ENCODE assay signal across 8 mouse cellular contexts in genomic region chr2:181675454-181675853, GRCm38 (mm10). TPM values are rescaled to one million over a fixed set of nuclear protein-coding genes. Genes with fewer than 3 reads are reported as not detected.
DNase-seq lines count a peak whose midpoint lies in the region; ATAC-seq and TF ChIP-seq lines count a peak whose summit lies in the region.

No protein-coding gene starts in this region.

- no peaks in the 10 kb centered on the region for H3K36me3 ChIP-seq in embryonic facial prominence, embryonic 14.5 days (ENCODE audit: control insufficient read depth, insufficient read depth, low read length)
- no peaks in the 10 kb centered on the region for H3K36me3 ChIP-seq in heart, embryonic 15.5 days
- H3K36me3 ChIP-seq in kidney, postnatal 0 days (ENCODE audit: insufficient read depth, low read length): no peaks in the 10 kb centered on the region

- H3K27ac ChIP-seq in embryonic facial prominence, embryonic 14.5 days (replicated peaks; ENCODE audit: low read depth, low read length): no peak overlapping the region
- peak overlapping the region; percentile 76 for H3K27ac ChIP-seq in heart, embryonic 15.5 days
- peak overlapping the region; percentile 72 for H3K27ac ChIP-seq in kidney, postnatal 0 days

- no peaks in the 10 kb centered on the region for H3K9me3 ChIP-seq in embryonic facial prominence, embryonic 14.5 days (ENCODE audit: control insufficient read depth, low read length)
- H3K9me3 ChIP-seq in heart, embryonic 15.5 days (replicated peaks): no peaks in the 10 kb centered on the region
- no peaks in the 10 kb centered on the region for H3K9me3 ChIP-seq in kidney, postnatal 0 days (replicated peaks; ENCODE audit: low read length)

- WGBS in embryonic facial prominence, embryonic 14.5 days: 7% methylated on average over 14 of the region's 14 CpGs
- 2% methylated on average over 14 of the region's 14 CpGs for WGBS in heart, embryonic 15.5 days
- 3% methylated on average over 14 of the region's 14 CpGs for WGBS in kidney, postnatal 0 days

- peak overlapping the region; percentile 39 for H3K4me2 ChIP-seq in embryonic facial prominence, embryonic 14.5 days (ENCODE audit: low read depth, low read length)
- peak overlapping the region; percentile 53 for H3K4me2 ChIP-seq in heart, embryonic 15.5 days
- H3K4me2 ChIP-seq in kidney, postnatal 0 days (ENCODE audit: low read length): peak overlapping the region; percentile 45

- no peak overlapping the region; the same call in 1 of the 2 replicates for H3K4me3 ChIP-seq in embryonic facial prominence, embryonic 14.5 days (ENCODE audit: low read depth, low read length)
- H3K4me3 ChIP-seq in heart, embryonic 15.5 days: peak overlapping the region; percentile 16
- 0 out of 2 replicates have a peak overlapping the region, but pooled peaks have one; percentile 0 for H3K4me3 ChIP-seq in kidney, postnatal 0 days (replicated peaks; ENCODE audit: low read depth, low read length)

- peaks cover 32% of the 10 kb centered on the region for H3K27me3 ChIP-seq in embryonic facial prominence, embryonic 14.5 days (replicated peaks; ENCODE audit: control insufficient read depth, insufficient read depth, low read length)
- H3K27me3 ChIP-seq in heart, embryonic 15.5 days: peaks cover 39% of the 10 kb centered on the region
- peaks cover 27% of the 10 kb centered on the region for H3K27me3 ChIP-seq in kidney, postnatal 0 days (ENCODE audit: insufficient read depth, low read length)

- ATAC-seq in embryonic facial prominence, embryonic 14.5 days (ENCODE audit: low read depth): no peak
- ATAC-seq in heart, embryonic 15.5 days (replicated peaks; ENCODE audit: insufficient number of reproducible peaks, insufficient read depth, low FRiP score, low read depth): peak; percentile 24; the same call in 1 of the 2 replicates
- ATAC-seq in kidney, postnatal 0 days (replicated peaks; ENCODE audit: low FRiP score, low read depth): peak; percentile 36

- peak; percentile 80 for DNase-seq in 3134 (ENCODE audit: extremely low read depth, insufficient read length, low spot score)
- peak; percentile 89 for DNase-seq in adrenal gland, adult 2 months
- peak; percentile 69 for DNase-seq in embryonic facial prominence, embryonic 14.5 days (ENCODE audit: low spot score)
- peak; percentile 82 for DNase-seq in kidney, postnatal 0 days (ENCODE audit: low spot score)
- DNase-seq in lung, postnatal 10 days: peak; percentile 89
- DNase-seq in retina, embryonic 14.5 days (ENCODE audit: low spot score): peak; percentile 68
- DNase-seq in thymus, postnatal 4 days: no peak

- H3K4me1 ChIP-seq in embryonic facial prominence, embryonic 14.5 days (ENCODE audit: control insufficient read depth, insufficient read depth, low read length): 0 out of 2 replicates have a peak, but pooled peaks cover 15% of the 10 kb centered on the region
- peaks cover 28% of the 10 kb centered on the region for H3K4me1 ChIP-seq in heart, embryonic 15.5 days (replicated peaks)
- peaks cover 18% of the 10 kb centered on the region for H3K4me1 ChIP-seq in kidney, postnatal 0 days (replicated peaks; ENCODE audit: insufficient read depth, low read length)

- H3K9ac ChIP-seq in embryonic facial prominence, embryonic 14.5 days (ENCODE audit: low read depth, low read length): peak overlapping the region; percentile 28; the same call in 1 of the 2 replicates
- H3K9ac ChIP-seq in heart, embryonic 15.5 days: 0 out of 2 replicates have a peak overlapping the region, but pooled peaks have one; percentile 34
- H3K9ac ChIP-seq in kidney, postnatal 0 days (ENCODE audit: low read depth, low read length): peak overlapping the region; percentile 41; the same call in 1 of the 2 replicates

- TF ChIP-seq CTCF in kidney, postnatal 0 days (IDR thresholded peaks at IDR 0.05; ENCODE audit: low read depth): 0 out of 2 replicates have a peak, but pooled peaks have one; percentile 21

RNA-seq across cellular contexts. Expression of gene Sox18, which starts 4.0 kb away (rescaled TPM):
- total RNA-seq in adrenal gland, adult 2 months (2021): 10 to 100 TPM; 20.3 to 34.7 TPM
- 164 and 223 TPM in 2 replicates for polyA plus RNA-seq in adrenal gland, adult 2 months (2012; rRNA removed)
- polyA plus RNA-seq in embryonic facial prominence, embryonic 14.5 days (2014; fragmentation: Nextera tagmentation; extraction: Ambion mirVana): 43.9 and 46.5 TPM in 2 replicates
- polyA plus RNA-seq in heart, embryonic 15.5 days (2015; fragmentation: Nextera tagmentation; extraction: Ambion mirVana): 41.9 and 47.2 TPM in 2 replicates
- polyA plus RNA-seq in kidney, postnatal 0 days (2015; fragmentation: Nextera tagmentation; extraction: Ambion mirVana): 56.6 and 62.2 TPM in 2 replicates

RNA-seq across cellular contexts. Expression of gene Tcea2, which starts 4.7 kb away (rescaled TPM):
- 1 to 10 TPM; 6.6 to 7.8 TPM for total RNA-seq in adrenal gland, adult 2 months (2021)
- polyA plus RNA-seq in adrenal gland, adult 2 months (2012; rRNA removed): 10.1 and 10.6 TPM in 2 replicates
- polyA plus RNA-seq in embryonic facial prominence, embryonic 14.5 days (2014; fragmentation: Nextera tagmentation; extraction: Ambion mirVana): 21.2 and 26.8 TPM in 2 replicates
- polyA plus RNA-seq in heart, embryonic 15.5 days (2015; fragmentation: Nextera tagmentation; extraction: Ambion mirVana): 13.5 and 19.2 TPM in 2 replicates
- 22.6 and 23.4 TPM in 2 replicates for polyA plus RNA-seq in kidney, postnatal 0 days (2015; fragmentation: Nextera tagmentation; extraction: Ambion mirVana)

RNA-seq across cellular contexts. Expression of gene Rgs19, which starts 18.3 kb away (rescaled TPM):
- 10 to 100 TPM; 21.4 to 31.1 TPM for total RNA-seq in adrenal gland, adult 2 months (2021)
- polyA plus RNA-seq in adrenal gland, adult 2 months (2012; rRNA removed): 61.2 and 67.3 TPM in 2 replicates
- polyA plus RNA-seq in embryonic facial prominence, embryonic 14.5 days (2014; fragmentation: Nextera tagmentation; extraction: Ambion mirVana): 82.2 and 88.4 TPM in 2 replicates
- polyA plus RNA-seq in heart, embryonic 15.5 days (2015; fragmentation: Nextera tagmentation; extraction: Ambion mirVana): 30.9 and 45.3 TPM in 2 replicates
- polyA plus RNA-seq in kidney, postnatal 0 days (2015; fragmentation: Nextera tagmentation; extraction: Ambion mirVana): 38.9 and 41.7 TPM in 2 replicates

RNA-seq across cellular contexts. Expression of gene Gm29797, which starts 18.6 kb away (rescaled TPM):
- under 1 TPM in 1 of 2 experiments, not detected in 1; 0.55 TPM for total RNA-seq in adrenal gland, adult 2 months (2021)
- polyA plus RNA-seq in adrenal gland, adult 2 months (2012; rRNA removed): 0.47 TPM in 1 of 2 replicates, not detected in the other
- 0.47 TPM in 1 of 2 replicates, not detected in the other for polyA plus RNA-seq in embryonic facial prominence, embryonic 14.5 days (2014; fragmentation: Nextera tagmentation; extraction: Ambion mirVana)
- not detected in 2 replicates for polyA plus RNA-seq in heart, embryonic 15.5 days (2015; fragmentation: Nextera tagmentation; extraction: Ambion mirVana)
- not detected in 2 replicates for polyA plus RNA-seq in kidney, postnatal 0 days (2015; fragmentation: Nextera tagmentation; extraction: Ambion mirVana)

RNA-seq across cellular contexts. Expression of gene Lkaaear1, which starts 22.8 kb away (rescaled TPM):
- total RNA-seq in adrenal gland, adult 2 months (2021): not detected
- not detected in 2 replicates for polyA plus RNA-seq in adrenal gland, adult 2 months (2012; rRNA removed)
- polyA plus RNA-seq in embryonic facial prominence, embryonic 14.5 days (2014; fragmentation: Nextera tagmentation; extraction: Ambion mirVana): not detected in 2 replicates
- polyA plus RNA-seq in heart, embryonic 15.5 days (2015; fragmentation: Nextera tagmentation; extraction: Ambion mirVana): not detected in 2 replicates
- polyA plus RNA-seq in kidney, postnatal 0 days (2015; fragmentation: Nextera tagmentation; extraction: Ambion mirVana): not detected in 2 replicates
